Mouse (Mus musculus) adrenal gland, postnatal 36 days (tissue): Measurements from ENCODE around the gene Ing2. TPM values are rescaled to one million over a fixed set of nuclear protein-coding genes. Genes with fewer than 3 reads are reported as not detected.

ENCODE experiments used
- total RNA-seq, 2 experiments: library from RNA; stranded (reverse); gene quantifications; 2 replicates each; pipeline ENCODE4 v1.2.3; 2021

The Ing2 gene
- total RNA-seq, 2 experiments from 2014 or later: 20.5 to 24.3 TPM

Other genes with a start within 250 kb of the Ing2 start
- gene Stox2, start 229.2 kb downstream of the Ing2 start, total RNA-seq: 10 to 100 TPM; 11.4 to 14.3 TPM
- gene Trappc11, start 142.1 kb downstream of the Ing2 start, total RNA-seq: 10 to 100 TPM; 35.5 to 41.4 TPM
- gene Rwdd4a, start 141.9 kb downstream of the Ing2 start, total RNA-seq: 10 to 100 TPM; 49.8 to 53.9 TPM
- 10 to 100 TPM; 13.9 to 16.2 TPM for gene Cdkn2aip, start 38.4 kb upstream of the Ing2 start, total RNA-seq
- gene Cldn24, start 146.6 kb upstream of the Ing2 start, total RNA-seq: not detected
- 1 to 10 TPM in 1 of 2 experiments, under 1 TPM in 1; 0.95 to 2.6 TPM for gene Cldn22, start 148.9 kb upstream of the Ing2 start, total RNA-seq